Mouse (Mus musculus): ENCODE data around the gene Spock1. TPM values are rescaled to one million over a fixed set of nuclear protein-coding genes. Genes with fewer than 3 reads are reported as not detected.

Gene Spock1
- polyA plus RNA-seq, 1 experiment from 2014 or later, result 48.1 TPM

DNA sequence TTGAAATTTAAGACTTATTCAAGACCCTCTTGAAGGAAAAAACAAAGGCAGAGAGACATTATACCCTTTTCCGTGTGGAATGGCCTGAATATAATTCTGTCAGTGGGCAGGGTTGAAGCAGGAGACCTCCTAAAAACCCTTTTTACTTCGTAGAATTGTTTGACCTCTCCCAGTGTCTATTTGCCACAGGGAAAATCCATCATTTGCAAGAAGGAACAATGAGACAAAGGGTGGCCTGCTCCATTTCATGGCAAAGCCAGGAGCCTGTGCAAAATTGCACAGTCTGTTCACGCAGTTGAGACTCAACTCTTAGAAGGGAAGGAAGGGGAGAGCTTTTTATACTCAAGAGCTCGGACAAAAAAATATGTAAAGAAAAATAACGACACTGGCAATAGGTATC lies 22.6 kb upstream of the Spock1 start:
- H3K9me3 ChIP-seq (ENCODE audit: control insufficient read depth, low read length), result no peaks in the 10 kb centered on the region
- WGBS, result 23% methylated on average over 5 of the region's 5 CpGs
- H3K4me3 ChIP-seq (replicated peaks; ENCODE audit: low read length), result no peak overlapping the region
- H3K4me1 ChIP-seq (replicated peaks; ENCODE audit: control insufficient read depth, insufficient read depth, low read length), result no peaks in the 10 kb centered on the region
- H3K36me3 ChIP-seq (ENCODE audit: control insufficient read depth, insufficient read depth), result no peaks in the 10 kb centered on the region
- no peak overlapping the region for H3K9ac ChIP-seq (replicated peaks; ENCODE audit: low read depth, low read length)
- H3K4me2 ChIP-seq (ENCODE audit: low read length), result no peak overlapping the region
- no peak for ATAC-seq
- no peaks in the 10 kb centered on the region for H3K27me3 ChIP-seq (replicated peaks; ENCODE audit: control insufficient read depth, insufficient read depth, low read length)
- no peak overlapping the region for H3K27ac ChIP-seq (ENCODE audit: low read length)

DNA sequence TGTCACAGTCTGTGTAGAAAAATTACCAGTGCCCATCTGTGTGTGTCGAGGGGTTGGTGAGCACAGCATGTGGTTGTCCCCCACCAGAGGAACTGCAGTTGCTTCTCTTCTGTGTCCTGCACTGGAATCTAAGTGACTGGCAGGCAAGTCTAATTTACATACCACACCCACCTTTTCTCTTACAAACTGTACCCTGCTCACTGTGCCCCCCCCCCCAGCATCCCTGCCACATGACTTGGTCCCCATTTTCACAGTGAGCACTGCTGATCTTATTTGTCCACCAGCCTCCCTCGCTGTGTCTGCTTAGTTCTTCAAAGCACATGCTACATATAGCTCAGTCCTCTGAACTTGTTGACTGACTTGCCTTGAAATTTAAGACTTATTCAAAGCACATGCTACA lies 22.2 kb upstream of the Spock1 start:
- Histone ChIP-seq H3K36me3 (ENCODE audit: control insufficient read depth, insufficient read depth) (no peaks in the 10 kb centered on the region), H3K4me1 (replicated peaks; ENCODE audit: control insufficient read depth, insufficient read depth, low read length) (no peaks in the 10 kb centered on the region), H3K9me3 (ENCODE audit: control insufficient read depth, low read length) (no peaks in the 10 kb centered on the region), H3K4me2 (ENCODE audit: low read length) (no peak overlapping the region), H3K27ac (ENCODE audit: low read length) (no peak overlapping the region), H3K4me3 (replicated peaks; ENCODE audit: low read length) (no peak overlapping the region), H3K27me3 (replicated peaks; ENCODE audit: control insufficient read depth, insufficient read depth, low read length) (no peaks in the 10 kb centered on the region), H3K9ac (replicated peaks; ENCODE audit: low read depth, low read length) (no peak overlapping the region)
- WGBS, result 30% methylated on average over 2 of the region's 2 CpGs
- ATAC-seq, result no peak

DNA sequence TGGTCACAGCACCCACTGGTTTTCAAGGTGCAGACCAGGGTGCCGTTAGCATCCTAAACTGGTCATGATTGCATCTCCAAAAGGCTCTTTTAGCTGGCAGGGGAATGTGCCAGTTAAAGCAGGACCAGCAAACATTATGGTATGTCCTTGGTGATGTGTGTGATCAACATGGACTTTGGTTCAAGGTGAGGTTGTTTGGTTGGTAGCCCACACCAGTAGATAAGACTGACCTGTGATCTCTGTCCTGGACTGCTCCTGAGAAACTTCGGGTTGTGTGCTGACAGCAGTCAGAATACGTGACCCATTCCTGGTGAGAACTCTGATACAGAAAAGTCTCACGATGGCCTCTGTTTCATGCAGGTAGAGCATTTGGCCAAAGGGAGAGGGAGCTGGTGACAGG lies 11.8 kb upstream of the Spock1 start:
- Histone ChIP-seq H3K4me1 (replicated peaks; ENCODE audit: control insufficient read depth, insufficient read depth, low read length) (no peaks in the 10 kb centered on the region), H3K4me2 (ENCODE audit: low read length) (no peak overlapping the region), H3K4me3 (replicated peaks; ENCODE audit: low read length) (no peak overlapping the region), H3K27me3 (replicated peaks; ENCODE audit: control insufficient read depth, insufficient read depth, low read length) (no peaks in the 10 kb centered on the region), H3K36me3 (ENCODE audit: control insufficient read depth, insufficient read depth) (no peaks in the 10 kb centered on the region), H3K9ac (replicated peaks; ENCODE audit: low read depth, low read length) (no peak overlapping the region), H3K27ac (ENCODE audit: low read length) (no peak overlapping the region), H3K9me3 (ENCODE audit: control insufficient read depth, low read length) (0 out of 2 replicates have a peak, but pooled peaks cover 3% of the 10 kb centered on the region)
- no peak for ATAC-seq
- 95% methylated on average over 4 of the region's 4 CpGs for WGBS

DNA sequence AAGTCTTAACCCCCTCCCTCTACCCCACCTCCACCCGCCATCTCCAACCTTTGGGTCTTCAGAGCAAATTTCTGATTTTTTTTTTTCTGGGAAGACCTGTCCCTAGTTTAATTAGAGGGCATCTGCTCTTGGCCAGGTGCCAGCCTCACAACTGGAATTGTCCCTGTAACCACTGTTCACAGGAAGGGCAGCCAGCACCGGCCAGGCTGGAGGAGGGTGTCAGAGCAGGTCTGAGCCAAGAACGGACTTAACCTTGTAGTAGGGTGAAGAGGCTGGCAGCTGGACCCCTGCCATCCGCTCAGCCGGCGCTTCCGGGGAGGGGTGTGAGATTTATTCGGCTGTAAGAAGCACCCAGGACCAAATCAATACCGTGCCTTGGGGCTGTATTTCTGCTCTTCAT lies 3.0 kb upstream of the Spock1 start:
- Histone ChIP-seq H3K9ac (replicated peaks; ENCODE audit: low read depth, low read length) (no peak overlapping the region), H3K27ac (ENCODE audit: low read length) (no peak overlapping the region), H3K4me2 (ENCODE audit: low read length) (no peak overlapping the region), H3K9me3 (ENCODE audit: control insufficient read depth, low read length) (no peaks in the 10 kb centered on the region), H3K4me3 (replicated peaks; ENCODE audit: low read length) (no peak overlapping the region), H3K27me3 (replicated peaks; ENCODE audit: control insufficient read depth, insufficient read depth, low read length) (0 out of 2 replicates have a peak, but pooled peaks cover 3% of the 10 kb centered on the region), H3K36me3 (ENCODE audit: control insufficient read depth, insufficient read depth) (no peaks in the 10 kb centered on the region), H3K4me1 (replicated peaks; ENCODE audit: control insufficient read depth, insufficient read depth, low read length) (peaks cover 12% of the 10 kb centered on the region)
- 58% methylated on average over 9 of the region's 9 CpGs for WGBS
- ATAC-seq, result no peak

DNA sequence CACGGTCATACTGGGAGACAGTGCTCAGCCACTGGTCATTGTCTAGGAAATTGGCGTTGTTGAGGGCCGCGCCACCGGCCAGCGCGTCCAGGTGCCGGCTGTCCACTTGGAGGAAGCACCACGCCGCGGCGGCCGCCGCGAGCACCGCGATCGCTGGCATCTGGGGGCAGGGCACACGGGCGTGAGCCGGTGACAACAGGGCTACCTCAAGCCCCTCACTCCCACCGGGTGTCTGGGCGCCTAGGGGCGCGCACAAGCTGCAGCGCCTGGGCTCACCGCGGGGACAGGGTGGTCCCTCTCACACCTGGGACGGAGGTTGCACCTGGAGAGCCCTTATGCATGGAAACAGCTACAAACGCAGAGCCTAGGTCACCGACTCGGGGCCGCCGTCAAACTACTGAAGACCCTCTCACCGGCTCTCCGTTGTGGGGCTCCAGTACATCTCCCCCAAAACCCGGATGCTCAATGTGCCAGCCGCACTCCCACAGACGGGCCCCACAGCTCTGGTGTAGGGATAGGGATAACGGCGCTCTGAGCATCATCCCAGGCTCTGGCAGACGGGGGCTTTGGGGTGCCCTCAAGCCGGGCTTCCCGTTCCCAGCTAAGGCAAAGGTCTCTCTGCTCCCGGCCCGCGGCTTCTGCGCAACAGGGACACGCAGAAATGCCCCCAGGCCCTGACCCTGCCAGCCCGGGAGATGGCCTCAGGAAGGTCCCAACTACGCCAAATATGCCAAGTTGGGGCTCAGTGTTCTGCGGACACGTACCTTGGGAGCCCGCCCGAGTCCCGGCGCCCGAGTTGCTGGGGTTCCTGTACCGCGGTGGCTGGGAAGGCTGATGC lies 485 bp downstream of the Spock1 start:
- 2% methylated on average over 60 of the region's 60 CpGs for WGBS
- H3K4me3 ChIP-seq (replicated peaks; ENCODE audit: low read length), result peak overlapping the region; percentile 55
- H3K9ac ChIP-seq (replicated peaks; ENCODE audit: low read depth, low read length), result peak overlapping the region; percentile 73
- no peak overlapping the region for H3K27ac ChIP-seq (ENCODE audit: low read length)
- peak overlapping the region; percentile 67 for H3K4me2 ChIP-seq (ENCODE audit: low read length)
- H3K4me1 ChIP-seq (replicated peaks; ENCODE audit: control insufficient read depth, insufficient read depth, low read length), result peaks cover 12% of the 10 kb centered on the region
- peak; percentile 87 for ATAC-seq
- H3K9me3 ChIP-seq (ENCODE audit: control insufficient read depth, low read length), result no peaks in the 10 kb centered on the region
- 0 out of 2 replicates have a peak, but pooled peaks cover 3% of the 10 kb centered on the region for H3K27me3 ChIP-seq (replicated peaks; ENCODE audit: control insufficient read depth, insufficient read depth, low read length)
- no peaks in the 10 kb centered on the region for H3K36me3 ChIP-seq (ENCODE audit: control insufficient read depth, insufficient read depth)

DNA sequence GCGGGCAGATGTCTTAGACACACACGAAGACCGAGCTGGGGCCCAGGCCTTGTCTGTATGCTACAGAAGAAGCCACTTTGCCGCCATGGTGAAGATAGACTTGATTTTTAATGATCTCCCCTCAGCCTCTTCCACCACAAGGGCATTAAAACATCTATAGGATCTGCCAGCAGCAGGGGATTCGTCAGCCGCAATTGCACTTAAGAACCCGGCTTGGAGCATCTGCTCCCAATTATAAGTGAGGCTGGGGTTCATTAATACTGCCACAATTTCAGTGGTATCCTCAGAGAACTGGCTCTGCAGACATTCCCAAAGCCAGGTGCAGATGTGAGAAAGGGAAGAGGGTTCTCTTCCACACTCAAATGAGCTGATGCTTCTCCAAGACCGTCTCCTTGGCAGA lies 13.5 kb downstream of the Spock1 start:
- H3K4me2 ChIP-seq (ENCODE audit: low read length), result no peak overlapping the region
- H3K27ac ChIP-seq (ENCODE audit: low read length), result no peak overlapping the region
- H3K4me3 ChIP-seq (replicated peaks; ENCODE audit: low read length), result no peak overlapping the region
- peaks cover 3% of the 10 kb centered on the region for H3K4me1 ChIP-seq (replicated peaks; ENCODE audit: control insufficient read depth, insufficient read depth, low read length)
- H3K9me3 ChIP-seq (ENCODE audit: control insufficient read depth, low read length), result no peaks in the 10 kb centered on the region
- H3K36me3 ChIP-seq (ENCODE audit: control insufficient read depth, insufficient read depth), result no peaks in the 10 kb centered on the region
- no peak for ATAC-seq
- WGBS, result 75% methylated on average over 8 of the region's 8 CpGs
- no peaks in the 10 kb centered on the region for H3K27me3 ChIP-seq (replicated peaks; ENCODE audit: control insufficient read depth, insufficient read depth, low read length)
- H3K9ac ChIP-seq (replicated peaks; ENCODE audit: low read depth, low read length), result no peak overlapping the region

DNA sequence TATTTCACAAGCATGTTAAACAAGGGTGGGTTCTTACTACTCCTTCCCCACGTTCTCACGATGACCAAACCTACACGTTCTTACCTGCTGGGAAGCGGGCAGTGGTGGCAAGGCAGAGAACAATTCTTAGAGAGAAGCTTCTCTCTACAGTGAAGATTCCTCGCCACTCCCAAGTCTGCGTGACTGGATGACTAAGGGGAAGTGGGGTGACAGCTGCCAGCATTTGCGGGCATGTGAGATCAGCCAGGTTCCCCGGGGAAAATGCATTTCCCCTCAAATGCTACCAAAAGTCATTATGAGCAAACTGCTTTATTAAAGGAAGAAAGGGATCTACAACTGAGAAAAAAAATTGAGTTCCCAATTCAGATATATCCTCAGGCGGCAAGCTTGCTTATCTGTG lies 18.4 kb downstream of the Spock1 start:
- no peak for ATAC-seq
- Histone ChIP-seq H3K4me2 (ENCODE audit: low read length) (no peak overlapping the region), H3K9ac (replicated peaks; ENCODE audit: low read depth, low read length) (no peak overlapping the region), H3K9me3 (ENCODE audit: control insufficient read depth, low read length) (no peaks in the 10 kb centered on the region), H3K27ac (ENCODE audit: low read length) (no peak overlapping the region), H3K4me1 (replicated peaks; ENCODE audit: control insufficient read depth, insufficient read depth, low read length) (peaks cover 9% of the 10 kb centered on the region), H3K27me3 (replicated peaks; ENCODE audit: control insufficient read depth, insufficient read depth, low read length) (no peaks in the 10 kb centered on the region), H3K36me3 (ENCODE audit: control insufficient read depth, insufficient read depth) (no peaks in the 10 kb centered on the region), H3K4me3 (replicated peaks; ENCODE audit: low read length) (no peak overlapping the region)
- 66% methylated on average over 9 of the region's 9 CpGs for WGBS

DNA sequence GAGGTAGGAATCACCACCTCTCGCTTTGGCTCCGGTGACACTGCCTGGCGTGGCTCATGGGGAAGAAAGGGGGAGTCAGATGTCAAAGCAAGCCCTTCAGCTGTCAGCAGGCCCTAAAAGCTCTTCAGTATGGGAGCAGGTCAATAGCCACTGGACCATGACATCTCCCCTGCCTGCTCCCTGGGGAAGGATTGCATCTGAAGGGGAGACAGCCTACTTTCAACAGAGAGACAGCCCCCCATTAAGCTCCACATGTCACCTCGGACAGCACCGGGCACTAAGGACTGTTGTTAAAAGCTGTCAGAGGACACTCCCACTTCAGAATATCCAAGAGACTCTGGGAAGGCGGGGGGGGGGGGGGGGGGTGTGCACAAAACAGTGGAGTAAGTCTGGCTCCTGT lies 19.1 kb downstream of the Spock1 start:
- no peak overlapping the region for H3K4me3 ChIP-seq (replicated peaks; ENCODE audit: low read length)
- H3K9ac ChIP-seq (replicated peaks; ENCODE audit: low read depth, low read length), result no peak overlapping the region
- H3K27ac ChIP-seq (ENCODE audit: low read length), result no peak overlapping the region
- peaks cover 9% of the 10 kb centered on the region for H3K4me1 ChIP-seq (replicated peaks; ENCODE audit: control insufficient read depth, insufficient read depth, low read length)
- no peak overlapping the region for H3K4me2 ChIP-seq (ENCODE audit: low read length)
- no peaks in the 10 kb centered on the region for H3K9me3 ChIP-seq (ENCODE audit: control insufficient read depth, low read length)
- 8% methylated on average over 5 of the region's 6 CpGs for WGBS
- no peaks in the 10 kb centered on the region for H3K27me3 ChIP-seq (replicated peaks; ENCODE audit: control insufficient read depth, insufficient read depth, low read length)
- no peaks in the 10 kb centered on the region for H3K36me3 ChIP-seq (ENCODE audit: control insufficient read depth, insufficient read depth)
- no peak for ATAC-seq

DNA sequence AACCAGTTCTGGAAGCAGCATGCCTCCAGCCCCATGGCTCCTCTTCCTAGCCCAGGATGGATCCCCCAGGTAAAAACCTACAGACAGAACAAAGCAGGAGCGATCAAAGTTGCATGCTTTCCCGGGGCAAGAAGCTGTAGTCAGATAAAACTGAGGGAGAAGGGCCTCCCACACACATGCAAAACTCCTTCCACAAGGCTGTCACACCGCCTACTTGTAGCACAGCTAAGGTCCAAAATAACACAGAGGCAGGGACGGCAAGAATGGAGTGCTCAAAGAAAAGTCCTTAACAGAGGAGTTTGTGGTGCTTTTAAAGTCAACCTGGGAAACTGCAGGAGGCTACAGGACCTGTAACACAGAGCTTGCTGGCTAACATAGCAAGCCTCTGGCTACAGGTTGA lies 28.3 kb downstream of the Spock1 start:
- WGBS, result 38% methylated on average over 4 of the region's 4 CpGs
- no peak overlapping the region for H3K4me2 ChIP-seq (ENCODE audit: low read length)
- H3K9me3 ChIP-seq (ENCODE audit: control insufficient read depth, low read length), result no peaks in the 10 kb centered on the region
- no peak overlapping the region for H3K4me3 ChIP-seq (replicated peaks; ENCODE audit: low read length)
- no peak for ATAC-seq
- H3K36me3 ChIP-seq (ENCODE audit: control insufficient read depth, insufficient read depth), result no peaks in the 10 kb centered on the region
- no peak overlapping the region for H3K27ac ChIP-seq (ENCODE audit: low read length)
- H3K27me3 ChIP-seq (replicated peaks; ENCODE audit: control insufficient read depth, insufficient read depth, low read length), result no peaks in the 10 kb centered on the region
- no peaks in the 10 kb centered on the region for H3K4me1 ChIP-seq (replicated peaks; ENCODE audit: control insufficient read depth, insufficient read depth, low read length)
- no peak overlapping the region for H3K9ac ChIP-seq (replicated peaks; ENCODE audit: low read depth, low read length)
